Mouse (Mus musculus) kidney, adult 2 months (tissue): Measurements from ENCODE around the gene Cfap54. TPM values are rescaled to one million over a fixed set of nuclear protein-coding genes. Genes with fewer than 3 reads are reported as not detected.

Experiments used
- DNase-seq: peaks from one replicate; pipeline ENCODE4 v3.0.0; 2021
- H3K27ac ChIP-seq: fragments of 200-500 bp; 2 replicates; pipeline ENCODE4 v1.5.1; 2012; ENCODE audit warnings: low read depth, low read length, control low read depth, inconsistent platforms; ENCODE audit not compliant: insufficient read depth
- H3K27me3 ChIP-seq: fragments of 200-500 bp; replicated peaks from 2 replicates; pipeline ENCODE4 v1.6.1; 2012; ENCODE audit warnings: mild to moderate bottlenecking, moderate library complexity, low read length, inconsistent platforms; ENCODE audit not compliant: control insufficient read depth, insufficient read depth
- H3K36me3 ChIP-seq: fragments of 200-500 bp; 2 replicates; pipeline ENCODE4 v1.6.1; 2012; ENCODE audit warnings: mild to moderate bottlenecking, moderate library complexity, low read length, inconsistent platforms; ENCODE audit not compliant: control insufficient read depth, insufficient read depth
- H3K4me1 ChIP-seq: fragments of 200-500 bp; 2 replicates; pipeline ENCODE4 v1.6.1; 2011; ENCODE audit warnings: low read length; ENCODE audit not compliant: control insufficient read depth, insufficient read depth
- H3K4me3 ChIP-seq: fragments of 200-500 bp; 2 replicates; pipeline ENCODE4 v1.5.1; 2011; ENCODE audit warnings: mild to moderate bottlenecking, low read depth, low read length, control low read depth; ENCODE audit not compliant: insufficient read depth
- CTCF ChIP-seq: fragments of 200-500 bp; conservative IDR thresholded peaks from 2 replicates; pipeline ENCODE4 v1.5.1; 2011; ENCODE audit warnings: low read depth, mild to moderate bottlenecking, control low read depth, low read length, moderate library complexity, mixed read lengths; ENCODE audit not compliant: insufficient read depth, insufficient read length
- POLR2A ChIP-seq: fragments of 200-500 bp; IDR thresholded peaks from one replicate; pipeline ENCODE4 v1.6.1; 2011; ENCODE audit warnings: low read depth, low read length, control low read depth
- WGBS: fragments of 180-500 bp; shearing (Covaris S2); methylation state at CpG from one replicate; pipeline ENCODE4 v1.1.7; 2018; 5-methylcytosine and 5-hydroxymethylcytosine counted together
- polyA plus RNA-seq: library from polyadenylated mRNA; depleted of rRNA; stranded (reverse); fragments of >200 nt; gene quantifications from 2 replicates; pipeline ENCODE4 v1.2.3, GENCODE M21; 2012; rRNA removed

The Cfap54 gene
- polyA plus RNA-seq = 0.39 and 0.48 TPM in 2 replicates

DNA sequence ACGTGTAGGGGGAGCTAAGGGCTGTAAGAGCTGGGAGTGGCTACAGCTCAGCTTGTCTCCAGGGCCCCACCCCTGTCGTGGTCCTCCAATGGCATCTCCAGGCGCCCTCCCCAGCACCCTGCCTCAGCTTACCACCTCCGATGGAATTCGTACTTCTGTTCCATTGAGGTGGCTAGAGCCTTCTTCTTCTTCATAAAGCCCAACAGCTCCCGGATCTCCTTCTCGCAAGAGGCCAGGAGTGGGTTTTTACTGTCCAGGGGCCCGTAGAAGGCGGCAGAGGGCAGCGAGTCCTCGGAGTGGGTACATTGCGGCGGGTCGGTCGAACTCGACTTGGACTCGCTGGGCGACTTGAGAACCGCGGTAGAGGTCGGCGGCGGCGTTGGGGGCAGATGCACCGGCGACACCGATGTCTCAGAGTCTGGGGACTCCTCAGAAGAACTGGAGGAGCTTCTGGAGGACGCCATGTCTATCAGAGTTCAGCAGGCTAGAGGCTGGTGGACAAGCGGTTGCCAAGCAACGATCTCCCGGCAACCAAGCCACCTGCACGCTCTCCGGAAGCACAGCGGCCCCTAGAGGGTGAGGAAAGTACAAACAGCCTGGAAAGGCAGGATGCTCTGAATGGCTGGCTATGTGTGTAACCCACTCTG, at the start of gene Cfap54:
Cfap54 (minus strand) TSS at position 486 of the 647 bp plus-strand sequence.
- Histone ChIP-seq H3K4me1 (no peaks in the 10 kb centered on the region), H3K36me3 (no peaks in the 10 kb centered on the region), H3K4me3 (peak within 1 kb of the TSS; percentile 64), H3K27me3 (no peaks in the 10 kb centered on the region), H3K27ac (no peak within 1 kb of the TSS)
- DNase-seq = peak; percentile 93
- 2% methylated on average over 34 of the region's 34 CpGs for WGBS
- TF ChIP-seq POLR2A (no peak), CTCF (peak; percentile 98)

DNA sequence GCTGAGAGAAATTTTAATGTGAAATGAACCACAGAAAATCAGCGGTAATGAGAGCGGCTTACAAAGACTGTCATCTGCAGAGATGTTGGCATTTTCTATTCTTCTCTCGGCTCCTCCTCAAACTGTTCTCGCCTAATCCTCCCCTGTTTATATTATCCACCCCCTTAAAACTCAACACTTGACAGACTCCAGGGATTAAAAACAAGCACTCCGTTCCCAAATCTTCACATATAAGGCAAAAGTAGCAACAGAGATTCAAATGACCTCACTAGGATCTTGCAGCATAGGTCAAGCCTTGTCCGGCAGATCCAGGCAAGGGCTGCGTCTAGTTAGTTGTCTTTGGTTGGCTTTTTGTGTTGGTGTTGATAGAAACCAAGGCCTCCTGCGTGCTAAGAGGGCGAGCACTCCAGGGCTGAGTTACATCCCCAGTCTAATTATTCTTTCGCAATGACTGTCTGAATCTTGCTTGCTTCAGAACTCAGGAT, 49.1 kb upstream of the Cfap54 start:
- 87% methylated on average over 10 of the region's 10 CpGs for WGBS
- no peak for TF ChIP-seq CTCF
- TF ChIP-seq POLR2A = no peak
- Histone ChIP-seq H3K27me3 (no peaks in the 10 kb centered on the region), H3K4me1 (no peaks in the 10 kb centered on the region), H3K36me3 (no peaks in the 10 kb centered on the region), H3K4me3 (no peak overlapping the region), H3K27ac (no peak overlapping the region)
- DNase-seq = no peak

DNA sequence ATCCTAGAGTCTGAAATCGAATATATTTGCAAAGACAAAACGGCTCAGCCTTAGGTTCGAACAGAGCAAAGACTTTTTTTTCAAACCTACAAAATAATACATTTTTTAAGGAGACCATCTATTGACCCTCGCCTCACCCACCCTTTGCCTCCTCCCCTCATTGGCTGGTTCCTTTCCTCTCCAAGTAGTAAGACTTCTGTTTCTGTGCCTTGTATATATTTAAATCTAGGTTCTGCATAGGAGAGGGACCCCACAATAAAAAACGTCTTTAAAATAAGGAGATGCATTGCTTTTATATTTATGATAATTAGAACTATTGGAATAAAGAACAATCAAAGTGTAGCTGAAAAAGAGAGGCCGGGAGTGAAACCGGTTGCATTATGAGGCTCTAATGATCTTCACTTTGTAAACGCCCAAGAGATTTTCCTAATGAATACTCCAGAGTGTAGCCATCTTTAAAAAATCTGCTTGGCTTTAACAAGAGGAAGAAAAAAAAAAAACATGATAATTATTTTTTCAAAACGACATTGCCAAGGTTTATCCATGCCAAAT, 48.6 kb upstream of the Cfap54 start:
- H3K36me3 ChIP-seq = no peaks in the 10 kb centered on the region
- H3K4me3 ChIP-seq = no peak overlapping the region
- no peak for DNase-seq
- H3K27ac ChIP-seq = no peak overlapping the region
- no peaks in the 10 kb centered on the region for H3K27me3 ChIP-seq
- no peaks in the 10 kb centered on the region for H3K4me1 ChIP-seq
- 83% methylated on average over 9 of the region's 9 CpGs for WGBS
- no peak for TF ChIP-seq CTCF
- no peak for TF ChIP-seq POLR2A

DNA sequence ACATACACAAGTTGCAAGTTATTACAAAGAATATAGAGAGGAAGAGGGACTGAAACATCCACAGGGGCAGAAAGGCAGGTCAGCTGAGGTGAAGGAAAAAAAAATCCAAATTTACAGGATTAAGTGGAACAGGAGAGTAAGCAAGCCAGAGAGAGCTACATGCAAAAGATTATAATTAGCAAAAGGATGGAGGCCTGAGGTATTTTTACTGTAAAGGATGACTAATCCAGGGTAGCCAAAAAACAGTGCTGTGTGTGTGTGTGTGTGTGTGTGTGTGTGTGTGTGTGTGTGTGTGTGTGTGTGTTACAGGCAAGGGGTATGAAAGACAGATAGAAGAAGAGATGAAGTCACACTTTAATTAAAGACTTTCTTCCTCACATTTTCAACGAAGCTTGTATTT, 47.9 kb upstream of the Cfap54 start:
- Histone ChIP-seq H3K4me3 (no peak overlapping the region), H3K36me3 (no peaks in the 10 kb centered on the region), H3K4me1 (no peaks in the 10 kb centered on the region), H3K27me3 (no peaks in the 10 kb centered on the region), H3K27ac (no peak overlapping the region)
- DNase-seq = no peak
- TF ChIP-seq POLR2A (no peak), CTCF (no peak)
- 61% methylated on average over 1 of the region's 1 CpGs for WGBS

DNA sequence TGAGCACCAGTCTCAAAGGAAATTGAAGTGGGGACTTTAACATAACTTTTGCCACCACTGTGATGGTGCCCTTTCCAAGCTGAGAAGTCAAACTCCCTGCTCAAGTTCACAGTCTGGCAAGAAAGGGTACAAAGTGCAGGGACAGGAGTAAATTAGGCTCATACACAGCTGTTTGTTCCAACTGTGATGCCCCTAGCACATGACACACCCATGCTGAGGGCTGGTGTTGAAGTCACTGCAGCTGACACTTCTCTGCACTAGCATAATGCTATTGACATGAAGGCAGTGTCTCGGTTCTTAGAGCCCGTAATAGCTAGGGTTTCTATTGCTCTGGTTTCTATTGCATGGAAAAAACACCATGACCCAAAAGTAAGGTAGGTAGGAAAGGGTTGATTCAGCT, 47.1 kb upstream of the Cfap54 start:
- no peak overlapping the region for H3K27ac ChIP-seq
- DNase-seq = no peak
- no peaks in the 10 kb centered on the region for H3K27me3 ChIP-seq
- WGBS = 94% methylated on average over 2 of the region's 2 CpGs
- H3K4me1 ChIP-seq = no peaks in the 10 kb centered on the region
- H3K36me3 ChIP-seq = no peaks in the 10 kb centered on the region
- H3K4me3 ChIP-seq = no peak overlapping the region
- no peak for TF ChIP-seq CTCF
- TF ChIP-seq POLR2A = no peak

DNA sequence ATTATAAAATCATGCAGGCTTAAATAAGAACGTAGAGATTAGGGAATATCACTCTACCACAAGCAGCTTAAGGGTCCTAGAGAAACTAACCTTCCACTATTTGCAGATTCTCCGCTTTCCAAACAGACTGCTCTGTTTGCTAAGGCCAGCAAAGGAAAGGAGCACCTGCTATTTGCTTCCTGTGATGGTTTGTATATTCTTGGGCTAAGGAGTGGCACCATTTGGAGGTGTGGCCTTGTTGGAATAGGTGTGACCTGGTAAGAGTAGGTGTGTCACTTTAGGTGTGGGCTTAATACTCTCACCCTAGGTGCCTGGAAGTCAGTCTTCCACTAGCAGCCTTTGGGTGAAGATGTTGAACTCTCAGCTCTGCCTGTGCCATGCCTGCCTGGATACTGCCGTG, 44.6 kb upstream of the Cfap54 start:
- WGBS = 84% methylated on average over 3 of the region's 3 CpGs
- DNase-seq = no peak
- Histone ChIP-seq H3K36me3 (no peaks in the 10 kb centered on the region), H3K27me3 (no peaks in the 10 kb centered on the region), H3K4me3 (no peak overlapping the region), H3K4me1 (no peaks in the 10 kb centered on the region), H3K27ac (no peak overlapping the region)
- TF ChIP-seq POLR2A (no peak), CTCF (no peak)

DNA sequence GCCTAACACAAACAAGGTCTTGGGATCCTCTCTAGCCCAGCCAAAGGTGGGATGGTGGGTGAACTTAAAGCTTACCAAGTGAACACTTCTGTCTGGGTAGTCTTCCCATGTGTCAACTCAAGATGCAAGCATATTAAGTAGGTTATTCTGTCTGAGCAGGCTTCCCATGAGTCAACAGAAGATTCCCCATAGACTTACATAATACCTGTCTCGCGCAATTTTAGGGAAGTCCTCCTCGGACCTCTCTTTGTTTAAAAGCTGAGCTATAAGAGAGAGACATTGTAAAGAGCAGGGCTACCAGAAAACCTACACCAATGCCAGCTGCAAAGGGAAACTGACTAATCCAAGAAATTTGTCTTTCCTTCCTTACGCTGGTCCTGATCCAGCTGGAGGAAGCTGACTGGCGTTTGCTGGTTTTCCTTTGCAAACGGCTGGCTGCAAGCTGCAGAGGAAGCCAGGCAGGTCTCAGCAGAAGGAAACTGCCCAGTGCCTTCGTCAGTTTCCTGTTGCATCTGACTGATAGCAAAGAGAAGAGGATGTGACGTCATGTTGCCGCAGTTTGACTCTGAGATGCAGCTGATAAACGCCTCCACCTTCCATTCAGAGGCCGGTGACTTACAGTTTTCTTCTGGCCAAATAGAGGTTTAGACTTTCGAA, 42.7 kb upstream of the Cfap54 start:
- Histone ChIP-seq H3K4me1 (no peaks in the 10 kb centered on the region), H3K27me3 (no peaks in the 10 kb centered on the region), H3K36me3 (no peaks in the 10 kb centered on the region), H3K4me3 (no peak overlapping the region), H3K27ac (peak overlapping the region; percentile 88)
- WGBS = 55% methylated on average over 12 of the region's 12 CpGs
- TF ChIP-seq POLR2A (no peak), CTCF (no peak)
- peak; percentile 90 for DNase-seq
